Mouse (Mus musculus) thymus, adult 2 months (tissue): ENCODE data around the gene Ercc8.

Source experiments
- CTCF ChIP-seq: fragments of 200-500 bp; IDR thresholded peaks from 2 replicates; pipeline ENCODE4 v1.5.1; 2012; ENCODE audit warnings: mild to moderate bottlenecking, control low read depth, low read length, moderate library complexity, borderline replicate concordance; ENCODE audit not compliant: control insufficient read depth, poor library complexity, insufficient read depth; ENCODE audit errors: extremely low read depth
- POLR2A ChIP-seq: fragments of 200-500 bp; IDR thresholded peaks from 2 replicates; pipeline ENCODE4 v1.6.1; 2012; ENCODE audit warnings: mild to moderate bottlenecking, low read length, control low read depth, moderate library complexity; ENCODE audit not compliant: control insufficient read depth, poor library complexity, insufficient read depth; ENCODE audit errors: extremely low read depth

DNA sequence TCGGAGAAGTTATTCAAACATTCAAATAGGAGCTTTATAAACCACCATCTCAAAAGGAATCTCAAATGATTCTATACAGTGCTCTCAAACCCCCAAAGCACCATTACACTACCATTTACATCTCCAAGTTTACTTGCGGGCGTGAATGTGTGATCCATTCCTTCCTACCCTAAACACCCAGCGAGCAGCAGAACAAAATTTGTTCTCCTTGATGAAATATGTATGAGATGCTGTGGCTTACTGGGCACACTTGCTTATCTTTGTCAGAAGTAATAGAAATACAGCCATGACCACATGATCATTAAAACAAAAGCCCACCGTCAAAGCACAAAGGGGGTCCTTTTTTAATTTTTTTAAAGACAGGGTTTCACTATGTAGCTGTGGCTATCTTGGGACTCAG is 45.0 kb upstream of the Ercc8 start:
- no peak for TF ChIP-seq CTCF
- TF ChIP-seq POLR2A = no peak
